Mouse (Mus musculus): ENCODE measurements around the gene Il17rb. TPM values are rescaled to one million over a fixed set of nuclear protein-coding genes. Genes with fewer than 3 reads are reported as not detected.

Gene Il17rb
- polyA plus RNA-seq, 1 experiment from 2014 or later: 0.94 TPM

GRCm38 (mm10) chr14:30043356-30043940 lies 34.8 kb upstream of the Il17rb start:
- H3K4me2 ChIP-seq (ENCODE audit: low read length): no peak overlapping the region
- H3K36me3 ChIP-seq (ENCODE audit: control insufficient read depth, insufficient read depth, low read length): no peaks in the 10 kb centered on the region
- 89% methylated on average over 7 of the region's 7 CpGs for WGBS
- H3K27ac ChIP-seq (ENCODE audit: low read depth, low read length): no peak overlapping the region
- H3K4me1 ChIP-seq (ENCODE audit: control insufficient read depth, insufficient read depth, low read length): no peaks in the 10 kb centered on the region
- ATAC-seq (no peak), DNase-seq (ENCODE audit: low spot score) (no peak)
- no peak overlapping the region for H3K4me3 ChIP-seq (ENCODE audit: low read depth, low read length)
- H3K9ac ChIP-seq (ENCODE audit: low read length): no peak overlapping the region
- H3K9me3 ChIP-seq (replicated peaks; ENCODE audit: control insufficient read depth, low read length): no peaks in the 10 kb centered on the region
- H3K27me3 ChIP-seq (replicated peaks; ENCODE audit: control insufficient read depth, insufficient read depth, low read length): no peaks in the 10 kb centered on the region

DNA sequence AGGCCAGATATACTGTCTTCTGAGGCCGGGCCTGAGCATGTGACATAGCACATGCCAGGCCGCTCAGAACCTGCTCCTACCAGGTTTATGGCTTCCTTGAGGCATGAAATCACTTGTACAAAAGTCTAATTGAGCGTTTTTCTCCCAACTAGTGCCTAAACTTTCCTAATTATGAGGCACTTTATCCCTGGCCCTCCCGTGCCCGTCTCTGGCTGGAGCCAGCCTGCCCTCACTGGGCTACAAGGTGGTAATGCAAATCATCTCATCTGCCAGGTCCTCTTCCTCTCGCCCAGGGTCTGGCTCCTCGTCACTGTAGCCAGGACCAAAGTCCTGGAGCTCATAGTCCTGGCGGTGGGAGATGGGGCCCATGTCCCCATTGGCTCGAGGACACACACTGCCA lies 33.1 kb upstream of the Il17rb start:
- ATAC-seq (no peak), DNase-seq (ENCODE audit: low spot score) (no peak)
- H3K4me2 ChIP-seq (ENCODE audit: low read length): no peak overlapping the region
- H3K36me3 ChIP-seq (ENCODE audit: control insufficient read depth, insufficient read depth, low read length): no peaks in the 10 kb centered on the region
- 82% methylated on average over 9 of the region's 9 CpGs for WGBS
- no peak overlapping the region for H3K27ac ChIP-seq (ENCODE audit: low read depth, low read length)
- H3K9ac ChIP-seq (ENCODE audit: low read length): no peak overlapping the region
- H3K4me3 ChIP-seq (ENCODE audit: low read depth, low read length): no peak overlapping the region
- H3K27me3 ChIP-seq (replicated peaks; ENCODE audit: control insufficient read depth, insufficient read depth, low read length): no peaks in the 10 kb centered on the region
- no peaks in the 10 kb centered on the region for H3K9me3 ChIP-seq (replicated peaks; ENCODE audit: control insufficient read depth, low read length)
- no peaks in the 10 kb centered on the region for H3K4me1 ChIP-seq (ENCODE audit: control insufficient read depth, insufficient read depth, low read length)

- Histone ChIP-seq H3K4me1 (ENCODE audit: control insufficient read depth, insufficient read depth, low read length) (no peaks in the 10 kb centered on the region), H3K4me3 (ENCODE audit: low read depth, low read length) (no peak overlapping the region), H3K9me3 (replicated peaks; ENCODE audit: control insufficient read depth, low read length) (no peaks in the 10 kb centered on the region), H3K36me3 (ENCODE audit: control insufficient read depth, insufficient read depth, low read length) (no peaks in the 10 kb centered on the region), H3K27me3 (replicated peaks; ENCODE audit: control insufficient read depth, insufficient read depth, low read length) (no peaks in the 10 kb centered on the region), H3K9ac (ENCODE audit: low read length) (no peak overlapping the region), H3K27ac (ENCODE audit: low read depth, low read length) (no peak overlapping the region), H3K4me2 (ENCODE audit: low read length) (no peak overlapping the region)
- DNase-seq (ENCODE audit: low spot score) (no peak), ATAC-seq (no peak)
- WGBS: 84% methylated on average over 4 of the region's 4 CpGs
These were observed 30.7 kb upstream of the Il17rb start for GRCm38 (mm10) chr14:30039413-30039812.

DNA sequence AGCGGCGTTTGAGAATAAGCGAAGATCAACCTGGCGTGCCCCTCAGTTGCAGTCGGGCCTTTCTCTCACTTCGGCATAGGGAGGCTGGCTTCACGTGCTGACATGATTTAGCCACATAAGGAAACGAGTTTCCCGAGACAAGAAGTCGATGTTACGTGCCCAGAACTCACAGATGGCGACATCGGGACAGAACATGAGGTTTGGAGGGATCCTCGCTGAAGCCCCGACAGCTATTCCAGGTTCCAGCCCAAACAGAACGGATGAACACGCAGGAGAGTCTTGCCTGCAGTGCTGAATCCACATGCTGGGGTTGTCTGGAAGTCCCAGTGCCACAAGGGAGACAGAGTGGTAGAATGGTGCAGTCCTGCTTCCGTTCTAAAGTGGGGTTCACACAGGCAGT lies 29.7 kb upstream of the Il17rb start:
- H3K27ac ChIP-seq (ENCODE audit: low read depth, low read length): no peak overlapping the region
- WGBS: 80% methylated on average over 18 of the region's 18 CpGs
- no peaks in the 10 kb centered on the region for H3K4me1 ChIP-seq (ENCODE audit: control insufficient read depth, insufficient read depth, low read length)
- H3K9me3 ChIP-seq (replicated peaks; ENCODE audit: control insufficient read depth, low read length): no peaks in the 10 kb centered on the region
- H3K4me2 ChIP-seq (ENCODE audit: low read length): no peak overlapping the region
- no peak for ATAC-seq
- peak; percentile 56 for DNase-seq (ENCODE audit: low spot score)
- no peak overlapping the region for H3K4me3 ChIP-seq (ENCODE audit: low read depth, low read length)
- no peaks in the 10 kb centered on the region for H3K27me3 ChIP-seq (replicated peaks; ENCODE audit: control insufficient read depth, insufficient read depth, low read length)
- H3K9ac ChIP-seq (ENCODE audit: low read length): no peak overlapping the region
- H3K36me3 ChIP-seq (ENCODE audit: control insufficient read depth, insufficient read depth, low read length): no peaks in the 10 kb centered on the region

GRCm38 (mm10) chr14:30033405-30033804 lies 24.7 kb upstream of the Il17rb start:
- DNase-seq (ENCODE audit: low spot score) (no peak), ATAC-seq (no peak)
- Histone ChIP-seq H3K27ac (ENCODE audit: low read depth, low read length) (no peak overlapping the region), H3K4me1 (ENCODE audit: control insufficient read depth, insufficient read depth, low read length) (no peaks in the 10 kb centered on the region), H3K9ac (ENCODE audit: low read length) (no peak overlapping the region), H3K27me3 (replicated peaks; ENCODE audit: control insufficient read depth, insufficient read depth, low read length) (no peaks in the 10 kb centered on the region), H3K4me3 (ENCODE audit: low read depth, low read length) (no peak overlapping the region), H3K4me2 (ENCODE audit: low read length) (no peak overlapping the region), H3K9me3 (replicated peaks; ENCODE audit: control insufficient read depth, low read length) (no peaks in the 10 kb centered on the region), H3K36me3 (ENCODE audit: control insufficient read depth, insufficient read depth, low read length) (no peaks in the 10 kb centered on the region)
- 73% methylated on average over 8 of the region's 8 CpGs for WGBS

- DNase-seq (ENCODE audit: low spot score): no peak
- WGBS: 54% methylated on average over 2 of the region's 2 CpGs
These were observed 18.7 kb upstream of the Il17rb start for GRCm38 (mm10) chr14:30027378-30027777.

DNA sequence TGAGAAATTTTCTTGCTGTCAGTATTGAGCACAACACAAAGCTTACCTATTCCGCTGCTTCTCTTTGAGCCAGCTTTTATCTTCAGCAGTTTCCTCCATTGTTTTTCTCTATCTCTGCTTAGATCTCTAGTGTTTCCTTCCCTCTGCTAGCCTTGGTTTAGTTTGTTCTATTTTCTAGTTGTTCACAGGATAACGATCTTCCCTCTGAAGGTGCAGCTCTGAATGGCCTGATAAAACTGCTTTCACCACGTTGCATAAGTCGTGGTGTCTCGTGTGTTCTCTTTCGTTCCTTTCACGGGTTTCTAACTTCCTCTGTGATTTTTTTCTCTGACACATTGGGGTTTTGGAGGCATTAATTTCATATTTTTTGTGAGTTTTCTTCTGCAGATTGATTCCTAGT lies 15.7 kb upstream of the Il17rb start:
- H3K36me3 ChIP-seq (ENCODE audit: control insufficient read depth, insufficient read depth, low read length): no peaks in the 10 kb centered on the region
- H3K27ac ChIP-seq (ENCODE audit: low read depth, low read length): no peak overlapping the region
- DNase-seq (ENCODE audit: low spot score) (no peak), ATAC-seq (no peak)
- H3K4me1 ChIP-seq (ENCODE audit: control insufficient read depth, insufficient read depth, low read length): no peaks in the 10 kb centered on the region
- no peak overlapping the region for H3K9ac ChIP-seq (ENCODE audit: low read length)
- H3K9me3 ChIP-seq (replicated peaks; ENCODE audit: control insufficient read depth, low read length): no peaks in the 10 kb centered on the region
- no peak overlapping the region for H3K4me2 ChIP-seq (ENCODE audit: low read length)
- 48% methylated on average over 7 of the region's 7 CpGs for WGBS
- H3K4me3 ChIP-seq (ENCODE audit: low read depth, low read length): no peak overlapping the region
- H3K27me3 ChIP-seq (replicated peaks; ENCODE audit: control insufficient read depth, insufficient read depth, low read length): no peaks in the 10 kb centered on the region

More at GRCm38 (mm10) chr14:30027378-30027777, 18.7 kb upstream of the Il17rb start:
- ATAC-seq: no peak
- Histone ChIP-seq H3K27ac (ENCODE audit: low read depth, low read length) (no peak overlapping the region), H3K4me2 (ENCODE audit: low read length) (no peak overlapping the region), H3K9me3 (replicated peaks; ENCODE audit: control insufficient read depth, low read length) (no peaks in the 10 kb centered on the region), H3K4me3 (ENCODE audit: low read depth, low read length) (no peak overlapping the region), H3K9ac (ENCODE audit: low read length) (no peak overlapping the region), H3K36me3 (ENCODE audit: control insufficient read depth, insufficient read depth, low read length) (no peaks in the 10 kb centered on the region), H3K4me1 (ENCODE audit: control insufficient read depth, insufficient read depth, low read length) (no peaks in the 10 kb centered on the region), H3K27me3 (replicated peaks; ENCODE audit: control insufficient read depth, insufficient read depth, low read length) (no peaks in the 10 kb centered on the region)

DNA sequence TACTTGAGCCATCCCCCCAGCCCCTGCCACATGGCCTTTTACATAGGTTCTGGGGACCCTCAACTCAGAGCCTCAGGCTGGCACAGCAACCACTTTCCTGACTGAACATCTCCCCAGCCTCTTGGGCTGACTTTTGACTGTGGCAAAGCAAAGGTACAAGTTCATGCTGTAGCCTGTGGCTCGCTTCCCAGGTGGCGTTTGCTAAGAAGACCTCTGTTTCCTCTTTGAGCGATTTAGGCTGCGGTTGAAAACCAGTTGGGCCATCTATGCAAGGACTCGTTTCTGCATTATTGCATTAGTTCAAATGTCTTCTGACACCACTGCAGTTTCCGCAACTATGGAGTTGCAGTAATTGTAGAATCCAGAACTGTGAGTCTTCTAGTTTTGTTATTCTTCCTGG lies 13.8 kb upstream of the Il17rb start:
- WGBS: 92% methylated on average over 6 of the region's 6 CpGs
- no peaks in the 10 kb centered on the region for H3K9me3 ChIP-seq (replicated peaks; ENCODE audit: control insufficient read depth, low read length)
- DNase-seq (ENCODE audit: low spot score): no peak
- no peak overlapping the region for H3K4me3 ChIP-seq (ENCODE audit: low read depth, low read length)
- no peak overlapping the region for H3K4me2 ChIP-seq (ENCODE audit: low read length)
- ATAC-seq: no peak
- no peaks in the 10 kb centered on the region for H3K4me1 ChIP-seq (ENCODE audit: control insufficient read depth, insufficient read depth, low read length)
- no peaks in the 10 kb centered on the region for H3K27me3 ChIP-seq (replicated peaks; ENCODE audit: control insufficient read depth, insufficient read depth, low read length)
- H3K27ac ChIP-seq (ENCODE audit: low read depth, low read length): no peak overlapping the region
- no peaks in the 10 kb centered on the region for H3K36me3 ChIP-seq (ENCODE audit: control insufficient read depth, insufficient read depth, low read length)
- H3K9ac ChIP-seq (ENCODE audit: low read length): no peak overlapping the region

- Histone ChIP-seq H3K9ac (ENCODE audit: low read length) (no peak overlapping the region), H3K4me3 (ENCODE audit: low read depth, low read length) (no peak overlapping the region), H3K4me2 (ENCODE audit: low read length) (no peak overlapping the region), H3K27me3 (replicated peaks; ENCODE audit: control insufficient read depth, insufficient read depth, low read length) (no peaks in the 10 kb centered on the region), H3K36me3 (ENCODE audit: control insufficient read depth, insufficient read depth, low read length) (no peaks in the 10 kb centered on the region), H3K27ac (ENCODE audit: low read depth, low read length) (no peak overlapping the region), H3K9me3 (replicated peaks; ENCODE audit: control insufficient read depth, low read length) (no peaks in the 10 kb centered on the region), H3K4me1 (ENCODE audit: control insufficient read depth, insufficient read depth, low read length) (no peaks in the 10 kb centered on the region)
- WGBS: 39% methylated on average over 9 of the region's 9 CpGs
- DNase-seq (ENCODE audit: low spot score): no peak
- ATAC-seq: no peak
These were observed 11.3 kb upstream of the Il17rb start for GRCm38 (mm10) chr14:30019792-30020575.
